Mouse (Mus musculus) monocyte, adult 5-6 weeks (primary cell): Measurements from ENCODE around the gene Olfr559. TPM values are rescaled to one million over a fixed set of nuclear protein-coding genes. Genes with fewer than 3 reads are reported as not detected.

ENCODE experiments used
- ATAC-seq: fragments of 153-309, 156-312 bp; replicated peaks from 2 replicates; pipeline ENCODE4 v1.8.0; 2017; ENCODE audit warnings: mild to moderate bottlenecking; ENCODE audit not compliant: low TSS enrichment, insufficient number of reproducible peaks, severe bottlenecking, poor library complexity, low FRiP score
- total RNA-seq: library from RNA; stranded (forward); fragments of 200-1000, 200-491, 200-594 nt; gene quantifications from 3 replicates; pipeline ENCODE4 v1.2.3, GENCODE M21; 2017

Olfr559 gene
- not detected in 3 replicates for total RNA-seq

GRCm38 (mm10) chr7:102727391-102727790 is at the start of gene Olfr559:
Gene Olfr559, minus strand, starts transcription at chr7:102727491.
- ATAC-seq = no peak

GRCm38 (mm10) chr7:102770921-102771320 is 43.6 kb upstream of the Olfr559 start, which contains the start of gene Olfr561:
Gene Olfr561, plus strand, starts transcription at chr7:102771221.
- no peak for ATAC-seq

- no peak for ATAC-seq
Observed at GRCm38 (mm10) chr7:102759266-102759665, 32.0 kb upstream of the Olfr559 start, which contains the start of the genes Olfr560 and Olfr78. Gene Olfr560, minus strand, starts transcription at chr7:102759366. Gene Olfr78, minus strand, starts transcription at chr7:102759471.

GRCm38 (mm10) chr7:102752086-102752485 is 24.8 kb upstream of the Olfr559 start:
- ATAC-seq = no peak

GRCm38 (mm10) chr7:102737705-102738104 is 10.4 kb upstream of the Olfr559 start:
- no peak for ATAC-seq

- no peak for ATAC-seq
Observed at GRCm38 (mm10) chr7:102733793-102734192, 6.5 kb upstream of the Olfr559 start.

DNA sequence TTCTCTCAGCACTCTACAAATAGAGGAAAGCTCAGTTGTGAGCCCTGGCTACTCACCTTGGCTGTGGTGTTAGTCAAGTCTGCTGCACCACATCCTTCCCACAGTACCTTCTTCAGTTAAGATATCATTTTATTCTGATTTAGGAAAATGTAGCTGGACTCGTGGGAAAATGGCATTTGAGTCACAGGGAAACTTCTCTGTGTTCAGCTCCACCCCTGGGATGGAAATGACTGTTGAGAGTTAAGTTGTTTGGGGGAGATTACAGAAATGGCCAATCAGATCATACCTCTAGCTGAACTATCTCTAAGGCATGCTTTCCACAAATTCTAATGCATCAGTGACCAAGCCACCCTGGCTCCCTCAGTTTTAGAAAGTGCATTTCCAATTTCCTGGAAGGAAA is 8.3 kb downstream of the Olfr559 start, which contains the start of gene Olfr33:
TSS of gene Olfr33 (minus strand) at position 101 of the 400 bp plus-strand sequence.
- no peak for ATAC-seq

DNA sequence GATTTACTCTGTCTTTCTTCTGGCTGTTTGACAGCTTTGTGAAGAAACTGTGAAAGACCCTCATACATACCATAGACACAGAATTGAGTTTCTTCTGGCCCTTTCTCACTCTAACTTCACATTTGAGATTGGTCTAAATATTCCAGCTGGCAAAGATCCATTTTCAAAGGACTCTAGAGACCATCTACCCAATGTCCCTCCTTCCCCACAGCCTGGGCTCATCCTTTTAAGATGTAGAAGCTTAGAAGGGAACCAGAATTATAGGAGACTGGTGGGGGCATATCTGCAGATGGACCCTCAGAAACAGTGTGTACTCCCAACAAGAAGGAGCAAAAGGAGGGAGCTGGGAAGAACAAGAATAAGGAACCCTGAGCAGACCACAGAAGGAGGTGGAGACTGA is 25.4 kb downstream of the Olfr559 start, which contains the start of gene Olfr558:
TSS of gene Olfr558 (plus strand) at position 301 of the 400 bp plus-strand sequence.
- no peak for ATAC-seq

- no peak for ATAC-seq
Observed at GRCm38 (mm10) chr7:102698461-102698860, 28.8 kb downstream of the Olfr559 start.

DNA sequence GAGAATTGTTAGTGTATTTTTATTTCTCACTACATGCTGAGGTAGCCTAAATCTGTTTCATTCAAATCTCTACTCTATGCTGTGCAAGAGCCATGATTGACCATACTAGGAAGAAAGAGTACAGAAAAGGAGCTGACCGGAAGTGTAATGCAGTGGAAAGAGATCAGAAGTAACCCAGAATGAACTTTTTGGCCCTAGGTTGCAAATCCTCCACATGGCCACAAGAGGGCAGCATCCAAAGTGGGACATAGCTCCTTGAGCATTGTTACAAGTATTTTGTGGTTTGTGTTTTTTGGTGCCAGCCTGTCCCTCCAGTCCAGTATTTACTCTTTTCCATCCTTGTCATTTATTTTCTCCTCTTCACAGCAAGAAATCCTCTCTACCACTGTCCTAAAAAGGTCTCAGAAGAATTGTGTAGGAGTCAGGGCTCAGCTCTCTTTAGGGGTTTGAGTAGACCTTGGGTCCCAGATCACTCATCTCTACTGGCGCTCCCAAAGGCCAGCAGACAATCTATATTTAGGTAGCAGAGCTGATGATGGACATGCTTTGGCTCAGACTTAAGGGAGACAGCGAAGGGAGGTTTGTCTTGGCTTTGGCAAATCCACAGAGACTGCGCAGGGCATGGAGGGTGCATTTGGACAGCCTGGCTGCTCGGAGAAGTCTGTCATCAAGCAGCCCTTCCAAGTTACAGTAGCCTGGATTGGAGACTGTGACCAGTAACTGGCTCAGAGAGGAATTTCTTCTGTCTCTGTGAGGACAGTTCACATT is 31.7 kb downstream of the Olfr559 start, which contains the start of gene Olfr557:
TSS of gene Olfr557 (plus strand) at position 553 of the 768 bp plus-strand sequence.
- ATAC-seq = peak; percentile 50; the same call in 1 of the 2 replicates

- peak; percentile 98 for ATAC-seq
Observed at GRCm38 (mm10) chr7:102686944-102687501, 40.3 kb downstream of the Olfr559 start, which contains the start of gene Trim68. Gene Trim68, minus strand, starts transcription at chr7:102687327.

GRCm38 (mm10) chr7:102681916-102682315 is 45.4 kb downstream of the Olfr559 start:
- no peak for ATAC-seq

- ATAC-seq = no peak
Observed at GRCm38 (mm10) chr7:102676225-102676624, 51.1 kb downstream of the Olfr559 start.

Other genes starting within 250 kb of the Olfr559 start
- gene Olfr543, start 245.8 kb downstream of the Olfr559 start, total RNA-seq = not detected in 3 replicates
- not detected in 3 replicates for gene Olfr544, start 239.2 kb downstream of the Olfr559 start, total RNA-seq
- not detected in 3 replicates for gene Olfr545, start 227.9 kb downstream of the Olfr559 start, total RNA-seq
- gene Olfr547, start 192.7 kb downstream of the Olfr559 start, total RNA-seq = not detected in 3 replicates
- gene Olfr548-ps1, start 186.6 kb downstream of the Olfr559 start, total RNA-seq = not detected in 3 replicates
- gene Olfr549, start 177.6 kb downstream of the Olfr559 start, total RNA-seq = not detected in 3 replicates
- gene Trim21, start 162.0 kb downstream of the Olfr559 start, total RNA-seq = 35.2 to 57.9 TPM (median 45.9 TPM) in 3 replicates
- gene Olfr550, start 156.0 kb downstream of the Olfr559 start, total RNA-seq = not detected in 3 replicates
- gene Olfr551, start 135.6 kb downstream of the Olfr559 start, total RNA-seq = 0.76 TPM in 1 of 3 replicates, not detected in the others
- not detected in 3 replicates for gene Olfr552, start 129.7 kb downstream of the Olfr559 start, total RNA-seq
- gene Olfr553, start 109.3 kb downstream of the Olfr559 start, total RNA-seq = 0.43 TPM in 1 of 3 replicates, not detected in the others
- not detected in 3 replicates for gene Olfr554, start 89.1 kb downstream of the Olfr559 start, total RNA-seq
- gene Olfr555, start 68.7 kb downstream of the Olfr559 start, total RNA-seq = not detected in 3 replicates
- gene Olfr556, start 62.6 kb downstream of the Olfr559 start, total RNA-seq = not detected in 3 replicates
- gene Trim68, start 40.2 kb downstream of the Olfr559 start, total RNA-seq = 4.6 to 15.2 TPM (median 9.5 TPM) in 3 replicates
- not detected in 3 replicates for gene Olfr557, start 31.6 kb downstream of the Olfr559 start, total RNA-seq
- not detected in 3 replicates for gene Olfr558, start 25.3 kb downstream of the Olfr559 start, total RNA-seq
- not detected in 3 replicates for gene Olfr33, start 8.4 kb downstream of the Olfr559 start, total RNA-seq
- not detected in 3 replicates for gene Olfr560, start 31.9 kb upstream of the Olfr559 start, total RNA-seq
- gene Olfr78, start 32.0 kb upstream of the Olfr559 start, total RNA-seq = not detected in 3 replicates
- gene Olfr561, start 43.7 kb upstream of the Olfr559 start, total RNA-seq = not detected in 3 replicates
- gene Olfr564, start 76.0 kb upstream of the Olfr559 start, total RNA-seq = not detected in 3 replicates
- gene Olfr566, start 131.3 kb upstream of the Olfr559 start, total RNA-seq = not detected in 3 replicates
- gene Olfr568, start 149.6 kb upstream of the Olfr559 start, total RNA-seq = not detected in 3 replicates
- gene Olfr569, start 163.4 kb upstream of the Olfr559 start, total RNA-seq = not detected in 3 replicates
- gene Olfr570, start 167.1 kb upstream of the Olfr559 start, total RNA-seq = not detected in 3 replicates
- gene Olfr571, start 190.0 kb upstream of the Olfr559 start, total RNA-seq = not detected in 3 replicates
- gene Olfr572, start 196.9 kb upstream of the Olfr559 start, total RNA-seq = not detected in 3 replicates
- not detected in 3 replicates for gene Olfr573-ps1, start 215.1 kb upstream of the Olfr559 start, total RNA-seq
- not detected in 3 replicates for gene Olfr574, start 221.0 kb upstream of the Olfr559 start, total RNA-seq
- not detected in 3 replicates for gene Olfr575, start 231.3 kb upstream of the Olfr559 start, total RNA-seq
- not detected in 3 replicates for gene Olfr576, start 235.2 kb upstream of the Olfr559 start, total RNA-seq
- not detected in 3 replicates for gene Olfr577, start 248.5 kb upstream of the Olfr559 start, total RNA-seq